Mouse (Mus musculus) heart, embryonic 16.5 days (tissue): ENCODE results near the gene Ctbp2. TPM values are rescaled to one million over a fixed set of nuclear protein-coding genes. Genes with fewer than 3 reads are reported as not detected.
A peak's percentile ranks its signal among the peaks of the same experiment; 100 is the strongest.

Experiments
- ATAC-seq: fragments of 200-750 bp; cut with Nextera tagmentation; replicated peaks from 2 replicates; pipeline ENCODE4 v1.8.0; 2017; ENCODE audit warnings: moderate number of reproducible peaks; ENCODE audit not compliant: insufficient read depth, low FRiP score; ENCODE audit errors: extremely low read depth
- H3K27ac ChIP-seq: fragments of 300-500 bp; sonication (generic); 2 replicates; pipeline ENCODE4 v1.5.1; 2014; ENCODE audit warnings: mild to moderate bottlenecking, low read length, control low read depth, moderate library complexity
- H3K27me3 ChIP-seq: fragments of 300-500 bp; sonication (generic); 2 replicates; pipeline ENCODE4 v1.6.1; 2014; ENCODE audit warnings: low read length, mixed read lengths; ENCODE audit not compliant: control insufficient read depth, insufficient read depth
- H3K36me3 ChIP-seq: fragments of 300-500 bp; sonication (generic); 2 replicates; pipeline ENCODE4 v1.6.1; 2014; ENCODE audit not compliant: control insufficient read depth, insufficient read depth
- H3K4me1 ChIP-seq: fragments of 300-500 bp; sonication (generic); 2 replicates; pipeline ENCODE4 v1.6.1; 2014; ENCODE audit warnings: low read length, mixed read lengths; ENCODE audit not compliant: control insufficient read depth, insufficient read depth
- H3K4me2 ChIP-seq: fragments of 300-500 bp; sonication (generic); 2 replicates; pipeline ENCODE4 v1.6.1; 2014; ENCODE audit warnings: low read depth, mild to moderate bottlenecking, control low read depth, low read length
- H3K4me3 ChIP-seq: fragments of 300-500 bp; sonication (generic); 2 replicates; pipeline ENCODE4 v1.5.1; 2014; ENCODE audit warnings: mild to moderate bottlenecking, control low read depth, low read length
- H3K9ac ChIP-seq: fragments of 300-500 bp; sonication (generic); 2 replicates; pipeline ENCODE4 v1.6.1; 2014; ENCODE audit warnings: low read length, control low read depth
- H3K9me3 ChIP-seq: fragments of 300-500 bp; sonication (generic); replicated peaks from 2 replicates; pipeline ENCODE4 v1.6.1; 2016; ENCODE audit warnings: low read length; ENCODE audit not compliant: control insufficient read depth
- WGBS: fragments of 180-500 bp; shearing (Covaris S2); extraction: QIAGEN DNeasy Blood & Tissue Kit; methylation state at CpG from one replicate; pipeline ENCODE4 v1.1.7; 2014; 5-methylcytosine and 5-hydroxymethylcytosine counted together
- polyA plus RNA-seq: library from polyadenylated mRNA; unstranded; fragments of >200 nt; fragmentation: Nextera tagmentation; extraction: Ambion mirVana; gene quantifications from 2 replicates; pipeline ENCODE4 v1.2.1, GENCODE M21; 2015

The Ctbp2 gene
- polyA plus RNA-seq, 1 experiment from 2014 or later: 44.6 TPM

DNA sequence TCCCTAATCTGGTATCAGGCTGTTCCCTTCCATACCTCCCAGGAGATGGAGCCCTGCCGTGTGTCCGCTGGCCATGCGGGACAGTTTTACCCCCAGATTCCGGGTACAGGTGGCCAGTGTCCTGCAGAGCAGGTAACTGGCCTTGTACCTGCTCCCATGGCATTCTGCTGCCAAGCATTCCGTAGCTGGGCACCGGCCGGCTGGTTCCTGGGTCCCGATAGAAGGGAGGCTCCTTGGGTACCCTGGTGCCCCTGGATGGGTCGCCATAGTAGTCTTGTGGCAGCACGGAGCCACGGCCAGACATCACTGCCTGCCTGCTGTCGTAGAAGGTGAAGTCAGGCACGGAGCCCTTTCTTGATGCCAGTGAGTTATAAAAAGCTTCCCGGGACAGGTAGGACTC lies 109.5 kb downstream of the Ctbp2 start:
- Histone ChIP-seq H3K4me2 (peak overlapping the region; percentile 33), H3K4me1 (peaks cover 74% of the 10 kb centered on the region), H3K9me3 (no peaks in the 10 kb centered on the region), H3K9ac (peak overlapping the region; percentile 56), H3K4me3 (no peak overlapping the region), H3K36me3 (no peaks in the 10 kb centered on the region), H3K27ac (peak overlapping the region; percentile 90), H3K27me3 (no peaks in the 10 kb centered on the region)
- ATAC-seq: no peak
- WGBS: 92% methylated on average over 14 of the region's 14 CpGs

DNA sequence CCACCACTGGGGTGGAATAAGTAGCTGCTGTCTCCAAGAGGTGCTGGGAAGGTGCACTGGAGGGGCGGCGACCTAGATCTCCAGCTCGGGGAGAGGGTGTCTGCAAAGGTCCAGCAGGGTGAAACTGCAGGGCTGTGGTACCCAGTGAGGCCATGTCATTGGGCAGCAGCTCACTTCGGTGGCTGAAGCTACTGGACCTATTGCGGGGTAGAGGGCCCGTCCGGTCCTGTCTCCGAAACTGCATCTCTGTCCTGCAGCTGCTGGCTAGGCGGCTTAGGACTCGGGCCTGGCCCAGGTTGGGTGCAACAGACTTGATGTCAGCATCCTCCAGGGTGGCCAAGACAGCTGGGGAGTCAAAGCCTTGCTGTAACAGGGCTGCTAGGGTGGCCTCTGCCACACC lies 110.2 kb downstream of the Ctbp2 start:
- H3K27ac ChIP-seq: no peak overlapping the region; the same call in 1 of the 2 replicates
- H3K4me3 ChIP-seq: no peak overlapping the region
- H3K36me3 ChIP-seq: no peaks in the 10 kb centered on the region
- H3K4me1 ChIP-seq: peaks cover 67% of the 10 kb centered on the region
- H3K4me2 ChIP-seq: no peak overlapping the region
- 93% methylated on average over 10 of the region's 10 CpGs for whole genome bisulfite sequencing
- H3K27me3 ChIP-seq: no peaks in the 10 kb centered on the region
- H3K9me3 ChIP-seq: no peaks in the 10 kb centered on the region
- H3K9ac ChIP-seq: no peak overlapping the region
- no peak for ATAC-seq

DNA sequence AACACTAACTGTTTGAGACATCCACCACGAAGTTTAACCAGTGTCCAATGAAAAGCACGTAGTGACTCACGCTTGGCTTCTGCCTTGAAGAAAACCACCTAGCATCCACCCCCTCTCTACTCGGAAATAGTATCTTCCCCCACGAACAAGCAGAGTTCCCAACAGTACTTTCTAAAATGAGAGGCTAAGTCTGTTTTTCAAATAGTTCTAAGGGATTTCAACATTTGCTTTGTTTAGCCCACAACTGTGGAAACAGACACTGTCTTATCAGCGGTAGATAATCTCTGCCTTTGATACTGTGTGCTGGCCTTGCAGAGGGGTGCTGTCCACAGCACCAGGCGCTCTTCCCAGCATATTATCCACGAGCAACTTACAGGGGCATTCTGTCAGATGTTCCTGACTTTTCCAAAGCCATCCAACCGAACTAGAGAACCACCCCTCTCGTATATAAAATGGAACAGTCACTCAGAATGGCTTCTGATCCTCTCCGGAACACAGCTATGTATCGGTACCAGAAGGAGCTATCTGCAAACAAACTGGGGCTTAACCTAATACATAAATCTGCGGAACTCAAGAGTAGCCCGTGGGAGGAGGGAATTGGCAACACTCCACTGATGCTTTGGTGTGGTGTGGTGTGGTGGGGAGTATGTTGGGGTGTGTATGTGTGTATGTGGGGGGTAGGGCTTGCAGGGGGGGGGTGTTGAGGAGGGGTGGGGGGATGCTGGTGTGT lies 111.4 kb downstream of the Ctbp2 start:
- peaks cover 74% of the 10 kb centered on the region for H3K4me1 ChIP-seq
- H3K36me3 ChIP-seq: no peaks in the 10 kb centered on the region
- peak overlapping the region; percentile 67 for H3K27ac ChIP-seq
- no peaks in the 10 kb centered on the region for H3K9me3 ChIP-seq
- H3K4me2 ChIP-seq: peak overlapping the region; percentile 36
- H3K9ac ChIP-seq: no peak overlapping the region
- no peak overlapping the region for H3K4me3 ChIP-seq
- no peaks in the 10 kb centered on the region for H3K27me3 ChIP-seq
- no peak for ATAC-seq
- 39% methylated on average over 14 of the region's 14 CpGs for WGBS

DNA sequence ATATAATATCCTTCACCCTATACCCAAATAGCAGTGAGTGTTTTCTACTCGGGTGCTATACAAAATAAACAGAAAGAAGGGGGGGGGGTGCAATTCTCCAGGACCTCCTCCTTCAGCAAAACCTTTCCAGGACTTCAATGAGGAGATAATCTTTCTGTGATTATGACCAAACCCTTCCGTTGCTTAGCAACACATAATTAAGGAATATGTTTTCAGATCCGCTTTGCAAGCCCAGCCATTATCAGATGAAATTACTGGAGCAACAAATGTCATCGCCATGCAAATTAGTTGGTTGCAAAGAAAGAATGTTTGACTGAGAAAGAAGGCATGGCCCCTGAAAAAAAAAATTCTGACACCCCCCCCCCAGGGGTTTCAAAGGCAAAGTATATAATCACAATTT lies 112.5 kb downstream of the Ctbp2 start:
- peak overlapping the region; percentile 88 for H3K27ac ChIP-seq
- peaks cover 81% of the 10 kb centered on the region for H3K4me1 ChIP-seq

DNA sequence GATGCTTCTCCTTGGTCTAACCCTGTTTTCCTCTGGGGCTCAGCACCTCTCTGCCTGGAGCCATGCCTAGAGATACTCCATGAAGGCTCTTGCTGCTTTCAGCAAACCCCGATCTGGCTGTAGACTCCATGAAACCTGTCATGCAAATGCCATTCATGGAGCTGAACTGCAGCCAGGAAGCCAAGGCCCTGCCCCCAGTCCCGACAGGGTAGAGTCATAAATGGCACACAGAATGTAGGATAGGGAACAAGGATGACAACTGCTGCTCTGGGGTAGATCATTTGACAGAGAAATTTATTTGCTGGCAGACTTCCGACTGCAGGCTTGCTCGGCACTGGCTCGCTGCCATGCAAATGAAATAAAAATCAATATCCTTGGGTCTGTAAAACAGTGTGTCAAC lies 113.0 kb downstream of the Ctbp2 start:
- no peak overlapping the region for H3K4me3 ChIP-seq
- peak; percentile 76 for ATAC-seq
- 28% methylated on average over 5 of the region's 5 CpGs for WGBS
- peaks cover 79% of the 10 kb centered on the region for H3K4me1 ChIP-seq
- H3K9me3 ChIP-seq: no peaks in the 10 kb centered on the region
- H3K9ac ChIP-seq: 0 out of 2 replicates have a peak overlapping the region, but pooled peaks have one; percentile 42
- no peaks in the 10 kb centered on the region for H3K27me3 ChIP-seq
- H3K27ac ChIP-seq: peak overlapping the region; percentile 88
- H3K36me3 ChIP-seq: no peaks in the 10 kb centered on the region
- H3K4me2 ChIP-seq: peak overlapping the region; percentile 44

More for the DNA sequence above, 112.5 kb downstream of the Ctbp2 start:
- H3K4me2 ChIP-seq: peak overlapping the region; percentile 43
- H3K27me3 ChIP-seq: no peaks in the 10 kb centered on the region
- no peak overlapping the region for H3K4me3 ChIP-seq
- no peaks in the 10 kb centered on the region for H3K36me3 ChIP-seq
- no peaks in the 10 kb centered on the region for H3K9me3 ChIP-seq
- 31% methylated on average over 4 of the region's 4 CpGs for WGBS
- no peak for ATAC-seq
- no peak overlapping the region for H3K9ac ChIP-seq

DNA sequence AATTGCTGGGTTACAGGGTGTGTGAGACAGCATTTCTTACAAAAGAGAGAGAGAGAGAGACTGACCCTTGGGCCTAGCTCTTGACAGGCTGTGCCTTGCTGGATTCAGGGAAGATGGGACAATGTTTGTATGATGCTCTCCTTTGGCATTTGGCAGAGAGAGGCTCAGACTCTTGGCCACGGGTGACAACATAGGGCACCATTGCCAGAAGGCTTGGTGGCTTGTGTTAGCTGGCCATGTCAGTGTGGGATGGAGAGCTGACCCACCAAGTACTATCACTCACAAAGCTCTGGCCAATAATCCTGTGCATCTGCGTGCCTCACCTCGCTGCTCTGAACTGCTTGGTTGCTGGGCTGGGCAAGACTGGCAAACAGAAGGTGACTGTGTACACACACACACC lies 113.7 kb downstream of the Ctbp2 start:
- 86% methylated on average over 3 of the region's 3 CpGs for WGBS
- no peaks in the 10 kb centered on the region for H3K9me3 ChIP-seq

DNA sequence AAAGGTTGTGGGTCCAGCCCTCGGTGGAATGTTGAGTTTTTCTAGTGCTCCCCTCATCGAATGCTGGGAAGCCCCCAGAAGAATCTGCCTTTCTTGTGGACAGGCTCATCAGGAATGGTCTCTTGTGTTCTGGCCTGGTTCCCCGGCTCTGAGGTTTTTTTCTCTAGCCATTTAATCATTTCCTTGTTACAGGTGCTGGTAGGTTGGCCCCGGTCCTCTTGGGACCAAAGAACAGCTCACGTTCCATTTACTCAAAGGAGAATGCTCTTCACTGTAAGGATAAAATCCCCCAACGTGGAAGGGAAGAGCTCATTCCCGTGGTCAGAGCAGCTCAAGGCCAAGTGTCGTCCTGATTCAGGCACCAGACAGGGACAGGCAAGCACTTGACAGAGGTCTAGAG lies 114.5 kb downstream of the Ctbp2 start:
- ATAC-seq: no peak
- WGBS: 78% methylated on average over 8 of the region's 8 CpGs
- Histone ChIP-seq H3K27ac (no peak overlapping the region), H3K36me3 (no peaks in the 10 kb centered on the region), H3K4me1 (peaks cover 69% of the 10 kb centered on the region), H3K9me3 (no peaks in the 10 kb centered on the region), H3K9ac (no peak overlapping the region), H3K4me2 (no peak overlapping the region), H3K27me3 (no peaks in the 10 kb centered on the region), H3K4me3 (no peak overlapping the region)

More for the DNA sequence above, 113.7 kb downstream of the Ctbp2 start:
- Histone ChIP-seq H3K4me3 (no peak overlapping the region), H3K27me3 (no peaks in the 10 kb centered on the region), H3K27ac (peak overlapping the region; percentile 88), H3K36me3 (no peaks in the 10 kb centered on the region), H3K9ac (no peak overlapping the region), H3K4me2 (peak overlapping the region; percentile 44), H3K4me1 (peaks cover 77% of the 10 kb centered on the region)
- no peak for ATAC-seq

DNA sequence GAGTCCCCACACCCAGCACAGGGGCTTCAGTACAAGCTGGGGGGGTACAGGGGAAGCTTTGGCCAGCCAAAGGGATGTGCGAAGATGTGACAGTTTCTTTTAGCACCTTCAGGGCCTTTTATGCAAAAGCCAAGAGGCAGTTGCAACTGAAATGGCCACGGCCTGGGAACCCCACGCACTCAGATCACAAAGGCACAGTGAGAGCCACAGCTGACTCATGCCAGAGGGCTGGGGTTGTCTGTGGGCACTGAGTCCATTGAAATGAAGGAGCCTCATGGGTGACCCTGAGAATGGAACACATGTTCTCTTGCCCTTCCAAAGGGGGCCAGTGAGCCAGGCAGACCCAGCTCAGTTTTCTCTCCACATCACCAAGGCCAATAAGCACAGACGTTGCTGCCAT lies 115.5 kb downstream of the Ctbp2 start:
- Histone ChIP-seq H3K4me1 (peaks cover 67% of the 10 kb centered on the region), H3K4me3 (no peak overlapping the region), H3K36me3 (no peaks in the 10 kb centered on the region), H3K27me3 (no peaks in the 10 kb centered on the region), H3K27ac (no peak overlapping the region), H3K4me2 (no peak overlapping the region), H3K9ac (no peak overlapping the region), H3K9me3 (no peaks in the 10 kb centered on the region)
- ATAC-seq: no peak
- WGBS: 83% methylated on average over 4 of the region's 4 CpGs

DNA sequence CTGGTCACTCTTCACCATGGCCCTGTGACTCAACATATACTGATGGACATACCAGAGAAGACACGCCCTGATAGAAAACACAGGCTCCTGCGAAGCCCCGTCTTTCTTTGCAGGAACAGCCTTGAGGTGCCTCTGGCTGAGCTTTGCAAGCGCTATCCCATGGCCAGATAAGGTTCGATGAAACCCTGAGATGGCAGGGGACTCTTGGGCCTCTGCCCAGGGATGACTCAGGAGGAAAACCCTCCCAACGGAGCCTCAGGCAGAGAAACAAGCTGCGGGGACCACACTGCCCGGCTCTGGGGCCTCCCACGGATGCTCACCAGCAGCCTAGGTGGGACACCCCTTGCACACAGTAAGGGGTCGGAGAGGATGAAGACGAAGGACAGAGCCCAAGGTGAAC lies 116.8 kb downstream of the Ctbp2 start:
- WGBS: 37% methylated on average over 11 of the region's 11 CpGs
- no peak for ATAC-seq

More for the DNA sequence above, 116.8 kb downstream of the Ctbp2 start:
- Histone ChIP-seq H3K9ac (no peak overlapping the region), H3K4me2 (no peak overlapping the region), H3K36me3 (0 out of 2 replicates have a peak, but pooled peaks cover 2% of the 10 kb centered on the region), H3K4me3 (no peak overlapping the region), H3K9me3 (no peaks in the 10 kb centered on the region), H3K4me1 (peaks cover 61% of the 10 kb centered on the region), H3K27me3 (no peaks in the 10 kb centered on the region), H3K27ac (no peak overlapping the region)
